Mouse (Mus musculus): ENCODE measurements at regions not wholly inside any gene's neighbourhood (a gene's known extent, or its start where the extent isn't known, plus 50 kb on each side); places are given as distances from the start of the nearest gene placed in this dataset.
"Not testable (repeated sequence)": the region's sequence is repeated elsewhere in the genome, so short reads cannot be mapped to it uniquely, and the experiment has no call there.

GRCm38 (mm10) chr3:96346543-96346942 lies 52.8 kb upstream of the Fcgr1 start:
- H3K27ac ChIP-seq (replicated peaks in 1 of 2; ENCODE audit: control insufficient read depth in 1 of 2, insufficient read depth in 1 of 2, low read depth in 2 of 2, low read length in 2 of 2); H3K36me3 ChIP-seq (ENCODE audit: control insufficient read depth, insufficient read depth, low read length); H3K4me3 ChIP-seq (ENCODE audit: control insufficient read depth in 1 of 2, insufficient read depth in 1 of 2, low read depth in 1 of 2, low read length in 2 of 2); H3K9ac ChIP-seq (ENCODE audit: low read length); ATAC-seq (ENCODE audit: insufficient number of reproducible peaks, insufficient read depth, low FRiP score, low read depth); H3K4me1 ChIP-seq (ENCODE audit: control insufficient read depth in 2 of 2, insufficient read depth in 2 of 2, low read length in 2 of 2); H3K4me2 ChIP-seq (ENCODE audit: low read length); H3K9me3 ChIP-seq (ENCODE audit: control insufficient read depth, low read length): not testable (repeated sequence)
- no CpG with 5 or more reads among the region's 17 CpGs for WGBS
- H3K27me3 ChIP-seq (ENCODE audit: control insufficient read depth, insufficient read depth, low read length) = peaks cover 19% of the 10 kb centered on the region

DNA sequence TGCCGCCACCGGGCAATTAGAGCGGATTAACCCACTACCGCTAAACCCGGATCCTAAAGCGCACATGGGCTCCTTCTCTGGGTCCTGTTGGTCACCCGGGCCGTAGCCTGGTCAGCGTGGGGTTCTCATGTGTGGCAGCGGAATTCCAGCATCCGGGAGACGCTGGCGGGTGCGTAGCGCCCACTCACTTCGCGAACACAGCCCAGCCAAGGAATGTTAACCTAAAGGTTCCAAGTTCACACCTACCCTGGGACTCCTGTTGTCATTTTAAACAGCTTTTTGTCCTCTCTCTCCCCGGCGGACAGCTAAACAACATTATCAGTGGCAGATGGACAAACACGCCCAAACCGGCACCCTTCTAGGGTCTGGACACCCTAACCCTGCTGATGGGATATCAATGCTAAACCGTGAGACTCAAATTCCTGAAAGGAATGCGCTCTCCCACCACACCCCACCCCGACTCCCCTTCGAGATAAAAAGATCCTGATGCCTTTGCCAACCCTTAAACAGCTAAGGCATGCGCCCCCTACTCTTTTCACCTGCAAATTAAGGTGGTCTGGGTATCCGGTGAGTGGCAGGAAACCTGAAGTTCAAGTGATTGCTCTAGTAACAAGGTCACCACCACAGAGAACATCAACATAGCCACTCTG lies 49.8 kb upstream of the Fcgr1 start:
- Histone ChIP-seq H3K9ac (ENCODE audit: low read length) (no peak overlapping the region), H3K4me3 (ENCODE audit: control insufficient read depth in 1 of 2, insufficient read depth in 1 of 2, low read depth in 1 of 2, low read length in 2 of 2) (no peak overlapping the region), H3K9me3 (ENCODE audit: control insufficient read depth, low read length) (no peaks in the 10 kb centered on the region), H3K27me3 (ENCODE audit: control insufficient read depth, insufficient read depth, low read length) (peaks cover 38% of the 10 kb centered on the region), H3K4me1 (ENCODE audit: control insufficient read depth in 2 of 2, insufficient read depth in 2 of 2, low read length in 2 of 2) (no peaks in the 10 kb centered on the region; a peak in 1 of 4 replicates), H3K4me2 (ENCODE audit: low read length) (no peak overlapping the region), H3K27ac (replicated peaks in 1 of 2; ENCODE audit: control insufficient read depth in 1 of 2, insufficient read depth in 1 of 2, low read depth in 2 of 2, low read length in 2 of 2) (no peak overlapping the region), H3K36me3 (ENCODE audit: control insufficient read depth, insufficient read depth, low read length) (no peaks in the 10 kb centered on the region)
- ATAC-seq (ENCODE audit: insufficient number of reproducible peaks, insufficient read depth, low FRiP score, low read depth) = no peak
- 2% methylated on average over 27 of the region's 27 CpGs for WGBS
